Mouse (Mus musculus) left cerebral cortex, adult 11 months (tissue): ENCODE measurements around the gene Olfr221.

Source experiments
- DNase-seq: peaks from one replicate; pipeline ENCODE4 v3.0.0; 2022; ENCODE audit warnings: low spot score

The Olfr221 gene

GRCm38 (mm10) chr14:52019590-52020340, 22.5 kb downstream of the Olfr221 start:
- peak; percentile 98 for DNase-seq

- no peak for DNase-seq
Measured at GRCm38 (mm10) chr14:52019051-52019589, 23.1 kb downstream of the Olfr221 start.

- DNase-seq, result no peak
Measured at GRCm38 (mm10) chr14:52018248-52019050, 23.8 kb downstream of the Olfr221 start.

- no peak for DNase-seq
Measured at GRCm38 (mm10) chr14:52017662-52018061, 24.6 kb downstream of the Olfr221 start.

GRCm38 (mm10) chr14:52016625-52017405, 25.4 kb downstream of the Olfr221 start:
- DNase-seq, result no peak

- DNase-seq, result no peak
Measured at GRCm38 (mm10) chr14:52015445-52016100, 26.7 kb downstream of the Olfr221 start, which contains the start of gene Tmem253. Tmem253 (plus strand) TSS chr14:52015658.

GRCm38 (mm10) chr14:52014761-52015311, 27.4 kb downstream of the Olfr221 start:
- DNase-seq, result no peak

GRCm38 (mm10) chr14:52014271-52014760, 27.9 kb downstream of the Olfr221 start:
- DNase-seq, result no peak

- no peak for DNase-seq
Measured at GRCm38 (mm10) chr14:52013771-52014219, 28.5 kb downstream of the Olfr221 start.

- DNase-seq, result no peak
Measured at GRCm38 (mm10) chr14:52013021-52013610, 29.1 kb downstream of the Olfr221 start.

- DNase-seq, result no peak
Measured at GRCm38 (mm10) chr14:52012553-52012952, 29.7 kb downstream of the Olfr221 start.

- peak; percentile 56 for DNase-seq
Measured at GRCm38 (mm10) chr14:52012085-52012484, 30.2 kb downstream of the Olfr221 start.

GRCm38 (mm10) chr14:52011683-52012082, 30.6 kb downstream of the Olfr221 start:
- DNase-seq, result no peak

- DNase-seq, result no peak
Measured at GRCm38 (mm10) chr14:52010446-52011111, 31.7 kb downstream of the Olfr221 start.

GRCm38 (mm10) chr14:52009841-52010240, 32.4 kb downstream of the Olfr221 start:
- no peak for DNase-seq

- no peak for DNase-seq
Measured at GRCm38 (mm10) chr14:52009361-52009760, 32.9 kb downstream of the Olfr221 start.

- peak; percentile 86 for DNase-seq
Measured at GRCm38 (mm10) chr14:52008321-52009203, 33.7 kb downstream of the Olfr221 start.

GRCm38 (mm10) chr14:52006771-52007170, 35.5 kb downstream of the Olfr221 start:
- DNase-seq, result no peak

GRCm38 (mm10) chr14:52006241-52006640, 36.0 kb downstream of the Olfr221 start:
- no peak for DNase-seq
